Mouse (Mus musculus): ENCODE results near the gene Adi1. TPM values are rescaled to one million over a fixed set of nuclear protein-coding genes. Genes with fewer than 3 reads are reported as not detected.

Adi1 gene
- polyA plus RNA-seq, 1 experiment from 2014 or later: 44.7 TPM

DNA sequence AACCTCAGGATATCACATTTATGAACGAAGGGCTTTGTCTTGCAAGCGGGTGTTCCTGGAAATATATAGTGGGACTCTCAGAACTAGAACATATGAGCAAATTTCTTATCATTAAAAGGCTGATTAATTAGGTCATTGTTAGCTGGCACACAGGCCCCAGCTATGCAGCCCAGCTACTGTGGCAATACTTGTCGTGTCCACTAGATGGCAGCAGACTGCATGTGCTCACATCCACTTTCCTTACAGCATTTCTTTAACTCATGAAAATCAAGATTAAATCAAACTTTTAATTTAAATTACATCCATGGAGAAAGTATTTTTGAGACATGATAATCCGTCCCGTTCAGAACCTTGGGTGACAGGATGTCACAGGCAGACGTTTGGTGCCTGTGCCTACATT lies 24.6 kb downstream of the Adi1 start:
- H3K27ac ChIP-seq (ENCODE audit: low read depth, low read length): peak overlapping the region; percentile 22; the same call in 1 of the 2 replicates
- H3K9ac ChIP-seq (ENCODE audit: low read depth, low read length): no peak overlapping the region
- H3K27me3 ChIP-seq (ENCODE audit: control insufficient read depth, insufficient read depth, low read length): 0 out of 2 replicates have a peak, but pooled peaks cover 5% of the 10 kb centered on the region
- no peak overlapping the region for H3K4me3 ChIP-seq (ENCODE audit: low read depth, low read length)
- ATAC-seq (replicated peaks; ENCODE audit: insufficient number of reproducible peaks, low FRiP score, low TSS enrichment): no peak
- WGBS (ENCODE audit: insufficient replicate concordance): 11% methylated on average over 6 of the region's 6 CpGs
- no peak overlapping the region for H3K4me2 ChIP-seq
- H3K36me3 ChIP-seq (ENCODE audit: control insufficient read depth, insufficient read depth, low read length): no peaks in the 10 kb centered on the region
- peaks cover 17% of the 10 kb centered on the region for H3K4me1 ChIP-seq (ENCODE audit: control insufficient read depth, insufficient read depth, low read length)
- H3K9me3 ChIP-seq (replicated peaks; ENCODE audit: control insufficient read depth, low read length): no peaks in the 10 kb centered on the region

DNA sequence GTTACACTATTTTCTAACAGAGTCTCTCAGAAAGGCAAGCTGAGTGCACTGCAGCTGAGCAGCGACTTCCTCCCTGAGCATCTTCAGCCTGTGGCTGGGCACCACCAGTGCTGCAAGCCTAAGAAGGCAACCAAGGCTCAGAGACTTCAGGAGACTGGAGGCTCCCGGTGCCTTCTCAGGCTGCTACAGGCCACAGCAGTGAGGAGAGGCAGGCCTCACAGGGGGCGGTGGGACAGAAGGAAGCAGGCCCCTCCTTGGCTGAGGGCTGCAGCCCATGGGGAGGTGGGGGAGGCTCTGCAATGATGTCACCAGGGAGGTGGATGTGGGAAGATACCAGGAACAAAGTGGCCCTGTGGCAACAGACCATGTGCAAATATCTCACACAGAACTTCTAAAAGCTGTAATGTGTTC lies 25.1 kb downstream of the Adi1 start:
- Histone ChIP-seq H3K4me3 (ENCODE audit: low read depth, low read length) (no peak overlapping the region), H3K4me1 (ENCODE audit: control insufficient read depth, insufficient read depth, low read length) (peaks cover 13% of the 10 kb centered on the region), H3K27me3 (ENCODE audit: control insufficient read depth, insufficient read depth, low read length) (0 out of 2 replicates have a peak, but pooled peaks cover 5% of the 10 kb centered on the region), H3K9ac (ENCODE audit: low read depth, low read length) (peak overlapping the region; percentile 13; the same call in 1 of the 2 replicates), H3K27ac (ENCODE audit: low read depth, low read length) (peak overlapping the region; percentile 22; the same call in 1 of the 2 replicates), H3K9me3 (replicated peaks; ENCODE audit: control insufficient read depth, low read length) (no peaks in the 10 kb centered on the region), H3K36me3 (ENCODE audit: control insufficient read depth, insufficient read depth, low read length) (no peaks in the 10 kb centered on the region), H3K4me2 (no peak overlapping the region)
- WGBS (ENCODE audit: insufficient replicate concordance): 26% methylated on average over 3 of the region's 3 CpGs
- no peak for ATAC-seq (replicated peaks; ENCODE audit: insufficient number of reproducible peaks, low FRiP score, low TSS enrichment)

DNA sequence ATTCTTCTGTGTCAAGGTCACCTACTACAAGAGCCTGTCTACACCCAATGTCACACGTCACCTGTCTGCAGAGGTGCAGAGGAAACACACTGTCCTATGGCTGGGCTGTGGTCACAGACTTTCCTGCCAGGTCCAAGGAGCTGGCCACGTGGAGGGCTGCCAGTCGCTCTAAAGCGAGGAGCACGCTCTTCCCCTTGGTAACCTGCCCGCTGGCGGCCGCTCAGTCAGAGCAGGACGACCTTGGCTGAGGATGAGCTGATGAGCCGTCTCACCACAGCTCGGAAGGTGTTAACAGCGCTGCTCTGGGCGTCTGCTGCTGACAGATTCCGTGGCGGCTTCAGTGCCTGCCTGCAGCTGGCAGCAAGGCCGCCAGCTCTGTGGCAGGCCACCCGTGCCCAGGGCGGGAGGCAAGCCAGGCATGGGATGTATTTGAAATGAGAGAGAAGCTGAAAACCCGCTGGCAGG lies 25.6 kb downstream of the Adi1 start:
- Histone ChIP-seq H3K4me3 (ENCODE audit: low read depth, low read length) (no peak overlapping the region), H3K4me1 (ENCODE audit: control insufficient read depth, insufficient read depth, low read length) (peaks cover 12% of the 10 kb centered on the region), H3K36me3 (ENCODE audit: control insufficient read depth, insufficient read depth, low read length) (no peaks in the 10 kb centered on the region), H3K9me3 (replicated peaks; ENCODE audit: control insufficient read depth, low read length) (no peaks in the 10 kb centered on the region), H3K9ac (ENCODE audit: low read depth, low read length) (peak overlapping the region; percentile 13; the same call in 1 of the 2 replicates), H3K27ac (ENCODE audit: low read depth, low read length) (peak overlapping the region; percentile 22; the same call in 1 of the 2 replicates), H3K4me2 (peak overlapping the region; percentile 9; the same call in 1 of the 2 replicates), H3K27me3 (ENCODE audit: control insufficient read depth, insufficient read depth, low read length) (0 out of 2 replicates have a peak, but pooled peaks cover 5% of the 10 kb centered on the region)
- WGBS (ENCODE audit: insufficient replicate concordance): 43% methylated on average over 19 of the region's 19 CpGs
- ATAC-seq (replicated peaks; ENCODE audit: insufficient number of reproducible peaks, low FRiP score, low TSS enrichment): no peak

GRCm38 (mm10) chr12:28701302-28701701 lies 26.3 kb downstream of the Adi1 start:
- ATAC-seq (replicated peaks; ENCODE audit: insufficient number of reproducible peaks, low FRiP score, low TSS enrichment): no peak
- WGBS (ENCODE audit: insufficient replicate concordance): 85% methylated on average over 11 of the region's 11 CpGs
- Histone ChIP-seq H3K27ac (ENCODE audit: low read depth, low read length) (no peak overlapping the region), H3K4me1 (ENCODE audit: control insufficient read depth, insufficient read depth, low read length) (peaks cover 12% of the 10 kb centered on the region), H3K4me3 (ENCODE audit: low read depth, low read length) (no peak overlapping the region), H3K9ac (ENCODE audit: low read depth, low read length) (no peak overlapping the region), H3K4me2 (no peak overlapping the region), H3K36me3 (ENCODE audit: control insufficient read depth, insufficient read depth, low read length) (no peaks in the 10 kb centered on the region), H3K27me3 (ENCODE audit: control insufficient read depth, insufficient read depth, low read length) (0 out of 2 replicates have a peak, but pooled peaks cover 5% of the 10 kb centered on the region), H3K9me3 (replicated peaks; ENCODE audit: control insufficient read depth, low read length) (no peaks in the 10 kb centered on the region)

- Histone ChIP-seq H3K27ac (ENCODE audit: low read depth, low read length) (no peak overlapping the region), H3K9ac (ENCODE audit: low read depth, low read length) (no peak overlapping the region), H3K4me3 (ENCODE audit: low read depth, low read length) (no peak overlapping the region), H3K4me1 (ENCODE audit: control insufficient read depth, insufficient read depth, low read length) (peaks cover 12% of the 10 kb centered on the region), H3K4me2 (no peak overlapping the region), H3K27me3 (ENCODE audit: control insufficient read depth, insufficient read depth, low read length) (0 out of 2 replicates have a peak, but pooled peaks cover 2% of the 10 kb centered on the region), H3K9me3 (replicated peaks; ENCODE audit: control insufficient read depth, low read length) (no peaks in the 10 kb centered on the region), H3K36me3 (ENCODE audit: control insufficient read depth, insufficient read depth, low read length) (no peaks in the 10 kb centered on the region)
- no peak for ATAC-seq (replicated peaks; ENCODE audit: insufficient number of reproducible peaks, low FRiP score, low TSS enrichment)
- WGBS (ENCODE audit: insufficient replicate concordance): 46% methylated on average over 12 of the region's 12 CpGs
These were observed 29.4 kb downstream of the Adi1 start for GRCm38 (mm10) chr12:28704381-28704780.

DNA sequence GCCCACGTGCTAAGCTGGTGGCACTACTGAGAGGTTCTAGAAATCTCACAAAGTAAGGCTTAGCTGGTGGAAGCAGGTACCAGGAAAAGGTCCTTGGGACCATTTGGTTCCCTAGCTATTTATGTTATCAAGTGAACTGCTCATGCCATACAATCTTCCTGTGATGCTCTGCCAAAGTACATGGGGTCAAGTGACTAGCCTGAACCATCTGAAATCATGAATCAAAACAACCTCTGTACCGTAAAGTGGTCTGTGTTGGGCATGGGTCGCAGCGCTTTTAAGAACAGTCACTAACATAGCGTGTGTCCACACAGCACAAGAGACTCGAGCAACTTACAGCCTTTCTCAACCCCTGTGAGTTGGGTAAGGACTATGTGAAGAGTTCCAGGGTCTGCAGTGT lies 30.2 kb downstream of the Adi1 start:
- no peak for ATAC-seq (replicated peaks; ENCODE audit: insufficient number of reproducible peaks, low FRiP score, low TSS enrichment)
- Histone ChIP-seq H3K9me3 (replicated peaks; ENCODE audit: control insufficient read depth, low read length) (no peaks in the 10 kb centered on the region), H3K4me2 (no peak overlapping the region), H3K4me3 (ENCODE audit: low read depth, low read length) (no peak overlapping the region), H3K27ac (ENCODE audit: low read depth, low read length) (no peak overlapping the region), H3K4me1 (ENCODE audit: control insufficient read depth, insufficient read depth, low read length) (peaks cover 8% of the 10 kb centered on the region), H3K9ac (ENCODE audit: low read depth, low read length) (no peak overlapping the region), H3K27me3 (ENCODE audit: control insufficient read depth, insufficient read depth, low read length) (0 out of 2 replicates have a peak, but pooled peaks cover 2% of the 10 kb centered on the region), H3K36me3 (ENCODE audit: control insufficient read depth, insufficient read depth, low read length) (no peaks in the 10 kb centered on the region)
- 91% methylated on average over 6 of the region's 6 CpGs for WGBS (ENCODE audit: insufficient replicate concordance)

DNA sequence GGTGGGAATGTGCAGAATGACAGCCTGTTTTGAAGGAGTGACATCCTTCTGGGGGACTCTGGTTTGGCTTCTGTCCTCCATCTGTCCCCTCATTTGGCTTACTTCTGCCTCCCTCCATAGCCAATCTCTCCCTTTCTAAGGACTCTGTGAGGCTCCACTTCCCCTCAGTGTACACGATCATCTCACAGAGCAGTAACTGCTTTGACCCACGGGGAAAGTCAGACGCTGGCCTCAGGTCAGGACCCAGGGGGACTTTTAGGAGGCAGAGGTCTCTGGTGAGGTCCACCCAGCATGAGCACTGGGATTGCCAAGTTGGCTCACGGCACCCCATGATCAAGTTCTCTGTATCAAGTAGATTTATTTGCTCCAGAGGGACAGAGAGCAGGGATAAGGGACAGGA lies 33.1 kb downstream of the Adi1 start:
- H3K4me2 ChIP-seq: no peak overlapping the region
- H3K4me3 ChIP-seq (ENCODE audit: low read depth, low read length): no peak overlapping the region
- no peaks in the 10 kb centered on the region for H3K4me1 ChIP-seq (ENCODE audit: control insufficient read depth, insufficient read depth, low read length)
- H3K27me3 ChIP-seq (ENCODE audit: control insufficient read depth, insufficient read depth, low read length): no peaks in the 10 kb centered on the region
- WGBS (ENCODE audit: insufficient replicate concordance): 78% methylated on average over 4 of the region's 4 CpGs
- no peak for ATAC-seq (replicated peaks; ENCODE audit: insufficient number of reproducible peaks, low FRiP score, low TSS enrichment)
- H3K36me3 ChIP-seq (ENCODE audit: control insufficient read depth, insufficient read depth, low read length): peaks cover 5% of the 10 kb centered on the region; the same call in 1 of the 2 replicates
- H3K9ac ChIP-seq (ENCODE audit: low read depth, low read length): no peak overlapping the region
- H3K9me3 ChIP-seq (replicated peaks; ENCODE audit: control insufficient read depth, low read length): no peaks in the 10 kb centered on the region
- H3K27ac ChIP-seq (ENCODE audit: low read depth, low read length): no peak overlapping the region

- Histone ChIP-seq H3K4me2 (no peak overlapping the region), H3K27ac (ENCODE audit: low read depth, low read length) (no peak overlapping the region), H3K36me3 (ENCODE audit: control insufficient read depth, insufficient read depth, low read length) (peaks cover 5% of the 10 kb centered on the region; the same call in 1 of the 2 replicates), H3K27me3 (ENCODE audit: control insufficient read depth, insufficient read depth, low read length) (no peaks in the 10 kb centered on the region), H3K9me3 (replicated peaks; ENCODE audit: control insufficient read depth, low read length) (no peaks in the 10 kb centered on the region), H3K4me1 (ENCODE audit: control insufficient read depth, insufficient read depth, low read length) (no peaks in the 10 kb centered on the region), H3K4me3 (ENCODE audit: low read depth, low read length) (no peak overlapping the region), H3K9ac (ENCODE audit: low read depth, low read length) (no peak overlapping the region)
- ATAC-seq (replicated peaks; ENCODE audit: insufficient number of reproducible peaks, low FRiP score, low TSS enrichment): no peak
- WGBS (ENCODE audit: insufficient replicate concordance): 74% methylated on average over 22 of the region's 22 CpGs
These were observed 35.6 kb downstream of the Adi1 start for GRCm38 (mm10) chr12:28710566-28711185.
